Mouse (Mus musculus): Measurements from ENCODE around the gene Cinp. TPM values are rescaled to one million over a fixed set of nuclear protein-coding genes. Genes with fewer than 3 reads are reported as not detected.

Cinp gene
- 45.8 TPM for polyA plus RNA-seq (2017; shearing (Covaris generic))

GRCm38 (mm10) chr12:110889036-110890020, at the start of gene Cinp, which contains the start of gene Tecpr2:
Cinp (minus strand) TSS chr12:110889145.
Tecpr2 (plus strand) TSS chr12:110889264.

GRCm38 (mm10) chr12:110850010-110850928, 38.7 kb downstream of the Cinp start, which contains the start of gene Zfp839:
Zfp839 (plus strand) TSS chr12:110850253.

DNA sequence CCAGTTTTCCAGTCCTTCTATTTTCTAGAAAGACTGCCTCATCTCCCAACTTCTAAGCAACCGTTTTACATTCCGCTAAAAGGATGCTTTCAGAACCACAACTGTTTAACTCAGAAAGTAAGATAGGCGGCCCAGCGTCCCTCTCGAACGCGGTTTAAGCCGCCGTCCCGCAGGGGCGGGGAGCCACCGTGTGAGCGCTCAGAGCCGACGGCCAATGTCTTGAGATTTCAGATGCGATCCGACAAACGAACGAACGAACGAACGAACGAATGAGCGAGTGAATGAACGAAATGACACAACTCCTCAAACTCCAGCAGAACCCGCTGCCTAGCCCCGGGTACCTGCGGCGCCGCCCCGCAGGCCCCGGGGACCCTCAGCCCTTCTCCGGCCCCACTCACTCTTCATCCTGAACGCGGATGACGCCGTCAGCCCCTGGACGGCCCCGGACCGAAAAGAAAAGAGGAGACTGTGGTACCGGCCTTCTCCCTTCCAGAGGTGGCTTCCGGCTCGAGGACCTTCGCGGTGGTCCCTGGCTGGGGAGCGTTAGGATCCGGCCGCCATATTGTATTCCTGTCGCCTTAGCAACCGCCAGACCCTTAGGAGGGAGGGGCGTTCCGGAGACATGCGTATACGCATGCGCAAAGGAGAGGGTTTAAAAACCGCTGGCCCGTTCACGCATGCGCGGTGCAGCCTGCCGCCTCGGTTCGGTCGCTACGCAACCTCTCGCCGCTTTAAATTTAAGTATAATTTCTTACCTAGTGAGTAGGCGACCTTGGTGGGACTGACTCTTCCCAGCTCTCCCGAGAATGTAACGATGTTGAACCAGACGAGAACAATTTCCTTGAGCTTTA, 48.4 kb downstream of the Cinp start, which contains the start of gene Mok:
Gene Mok, minus strand, starts transcription at position 592 of the 851 bp plus-strand sequence.

Other genes starting within 250 kb of the Cinp start
- gene 1700001K19Rik, start 206.5 kb downstream of the Cinp start, polyA plus RNA-seq (2017; shearing (Covaris generic)), result not detected
- 358 TPM for gene Hsp90aa1, start 186.4 kb downstream of the Cinp start, polyA plus RNA-seq (2017; shearing (Covaris generic))
- 55.4 TPM for gene Wdr20, start 151.2 kb downstream of the Cinp start, polyA plus RNA-seq (2017; shearing (Covaris generic))
- gene Mok, start 48.2 kb downstream of the Cinp start, polyA plus RNA-seq (2017; shearing (Covaris generic)), result 0.26 TPM
- gene Zfp839, start 38.9 kb downstream of the Cinp start, polyA plus RNA-seq (2017; shearing (Covaris generic)), result 1.4 TPM
- 3.2 TPM for gene Tecpr2, start 119 bp upstream of the Cinp start, polyA plus RNA-seq (2017; shearing (Covaris generic))
- gene Ankrd9, start 89.9 kb upstream of the Cinp start, polyA plus RNA-seq (2017; shearing (Covaris generic)), result 0.76 TPM
- gene Rcor1, start 150.2 kb upstream of the Cinp start, polyA plus RNA-seq (2017; shearing (Covaris generic)), result 7.9 TPM

Data from CD4-positive, CD25-positive, alpha-beta regulatory T cell, adult 9 weeks (primary cell).